Mouse (Mus musculus): Measurements from ENCODE around the gene Prss27.

The Prss27 gene

DNA sequence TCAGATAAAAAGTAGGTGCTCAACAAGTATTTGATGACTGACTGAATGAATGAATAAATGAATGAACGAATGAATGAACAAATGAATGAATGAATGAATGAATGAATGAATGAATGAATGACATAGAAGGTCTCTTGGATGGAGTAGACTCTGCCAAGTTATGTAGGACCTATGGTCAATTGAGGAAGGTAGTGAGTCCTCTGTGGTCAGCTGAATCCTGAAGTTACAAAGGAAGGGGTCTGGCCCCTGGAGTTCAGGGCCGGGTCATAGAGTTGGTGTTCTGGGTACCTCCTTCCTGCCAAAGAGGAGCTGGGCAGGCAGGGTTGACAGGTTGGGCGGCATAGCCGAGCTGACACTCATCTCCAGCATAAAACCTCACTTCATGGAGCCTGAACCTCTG, at the start of gene Prss27:
Gene Prss27 (plus strand): TSS at position 301 of the 400 bp plus-strand sequence.
- DNase-seq (ENCODE audit: low spot score) = no peak

DNA sequence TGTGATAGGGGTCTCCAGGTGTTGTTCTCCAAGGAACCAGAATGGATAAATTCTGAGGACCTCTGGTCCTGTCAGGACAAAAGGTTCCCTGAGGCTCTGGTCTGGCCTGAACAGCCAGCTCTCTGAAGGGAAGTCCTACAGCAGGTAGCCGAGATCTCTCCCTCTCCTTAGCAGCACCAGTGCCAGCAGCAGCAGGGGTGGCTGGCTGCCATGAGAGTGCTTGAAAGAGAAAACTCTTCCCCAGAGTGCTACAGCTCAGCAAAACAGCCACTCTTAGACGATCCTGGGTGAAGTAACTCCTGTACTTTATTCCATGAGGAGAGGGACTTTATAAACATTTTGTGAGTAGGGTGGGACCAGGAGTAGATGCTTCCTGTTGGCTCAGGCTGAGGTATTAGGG, 48.1 kb upstream of the Prss27 start:
- DNase-seq (ENCODE audit: low spot score) = no peak

DNA sequence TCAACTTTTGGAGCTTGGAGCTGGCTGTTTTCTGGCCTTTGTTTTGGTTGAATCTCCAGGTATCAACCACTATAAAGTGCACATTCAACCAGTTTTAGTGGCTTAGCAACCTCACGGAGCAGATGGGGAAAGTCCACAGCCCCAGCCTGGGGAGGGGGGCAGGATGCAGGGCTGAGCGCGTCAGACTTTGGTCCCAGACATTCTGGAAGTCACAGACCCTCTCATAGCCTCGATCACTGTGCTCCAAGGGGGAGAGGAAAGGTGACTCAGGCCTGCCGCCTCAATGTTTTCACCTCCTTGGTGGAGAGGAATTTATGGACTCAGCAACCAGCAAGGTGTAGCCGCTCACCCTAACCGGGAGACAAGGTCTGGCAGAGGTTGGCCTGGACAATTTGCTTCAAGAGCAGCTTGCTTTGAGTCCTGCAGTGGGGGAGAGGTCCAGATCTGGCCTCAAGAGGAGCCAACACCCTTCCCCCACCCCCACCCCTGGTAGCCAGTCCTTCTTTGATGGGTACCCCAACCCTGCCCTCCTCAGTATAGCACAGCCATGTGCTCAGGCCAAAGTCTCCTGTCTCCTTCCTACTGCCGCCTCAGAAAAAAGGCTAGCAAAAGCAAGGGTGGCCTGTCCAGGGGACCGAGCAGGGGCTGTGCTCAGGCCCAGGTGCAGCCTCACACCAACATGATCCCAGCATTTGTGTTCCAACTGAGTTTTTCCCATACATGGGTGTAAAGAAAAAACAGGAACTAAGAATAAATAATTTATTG, 45.0 kb upstream of the Prss27 start:
- no peak for DNase-seq (ENCODE audit: low spot score)

DNA sequence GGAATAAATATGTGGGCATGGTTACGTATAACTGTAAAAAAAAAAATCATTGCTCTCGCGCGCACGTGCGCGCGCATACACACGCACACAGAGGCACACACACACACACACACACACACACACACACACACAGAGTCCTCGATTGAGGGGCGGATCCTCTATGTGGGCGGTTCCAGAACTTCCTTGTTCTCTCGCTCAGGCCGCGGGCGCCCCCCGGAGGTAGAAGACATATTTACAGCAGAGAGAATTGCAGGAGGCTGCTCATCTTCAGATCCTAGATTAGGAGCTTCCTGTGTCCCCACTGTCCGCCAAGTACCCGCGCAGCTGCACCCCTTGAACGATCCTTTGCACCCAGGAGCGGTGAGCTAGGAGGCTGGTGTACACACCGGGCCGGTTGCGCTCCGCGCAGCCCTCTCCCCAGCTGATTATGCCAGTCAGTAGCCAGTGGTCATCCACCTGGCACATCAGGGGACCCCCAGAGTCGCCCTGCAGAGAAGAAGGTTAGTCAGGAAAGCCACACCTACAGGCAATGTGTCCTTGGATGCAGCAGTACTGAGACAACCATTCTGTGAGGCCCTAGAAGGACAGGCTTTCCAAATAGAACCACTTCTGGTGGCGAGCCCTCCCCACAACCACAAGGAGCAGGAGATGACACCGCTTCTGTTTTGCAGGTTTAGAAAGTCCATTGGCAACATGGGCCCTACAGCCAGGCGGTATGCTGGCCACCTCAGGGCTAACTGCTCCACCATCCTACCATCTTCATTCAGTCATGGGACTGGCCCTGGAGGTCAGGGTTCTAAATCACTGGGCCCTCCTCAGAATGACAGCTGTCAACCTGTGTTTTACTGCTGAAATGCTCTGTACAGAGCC, 44.1 kb upstream of the Prss27 start:
- DNase-seq (ENCODE audit: low spot score) = peak; percentile 85

DNA sequence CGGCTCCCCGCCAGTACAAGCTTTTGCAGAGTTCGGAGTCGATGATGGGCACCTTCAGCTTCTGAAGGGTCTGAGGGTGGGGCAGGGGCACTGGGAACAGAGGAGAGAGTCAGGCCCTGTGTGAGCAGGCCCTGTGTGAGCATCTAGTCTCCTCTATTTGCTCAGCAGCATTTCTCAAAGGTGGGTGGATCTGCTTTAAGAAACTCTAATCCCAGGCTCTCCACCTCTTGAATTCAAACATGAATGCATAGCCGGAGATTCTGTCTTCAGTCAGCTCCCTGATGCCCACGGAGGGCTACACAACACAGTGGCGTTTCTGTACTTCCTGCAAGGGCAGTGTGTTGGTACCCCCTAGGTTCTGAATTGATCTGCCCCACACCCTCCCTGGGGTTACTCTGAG, 43.3 kb upstream of the Prss27 start:
- DNase-seq (ENCODE audit: low spot score) = no peak

DNA sequence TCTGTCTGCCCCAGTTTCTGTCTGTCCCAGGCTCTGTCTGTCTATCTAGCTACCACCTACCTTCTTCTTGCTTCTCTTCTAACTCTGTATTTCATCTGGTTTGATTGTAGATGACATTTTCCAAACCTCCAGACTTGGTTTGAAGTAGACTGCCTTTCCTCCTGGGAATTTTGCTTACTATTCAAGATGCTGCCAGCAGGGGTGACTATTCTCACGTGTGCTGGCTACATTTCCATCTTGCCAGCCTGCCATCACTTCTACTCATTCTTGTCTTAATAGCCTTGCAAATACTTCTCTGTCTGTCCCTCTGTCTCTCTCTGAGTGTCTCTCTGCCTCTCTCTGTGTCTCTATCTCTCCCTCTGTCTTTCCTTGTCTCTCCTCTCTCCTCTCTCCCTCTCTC, 42.5 kb upstream of the Prss27 start:
- DNase-seq (ENCODE audit: low spot score) = no peak

DNA sequence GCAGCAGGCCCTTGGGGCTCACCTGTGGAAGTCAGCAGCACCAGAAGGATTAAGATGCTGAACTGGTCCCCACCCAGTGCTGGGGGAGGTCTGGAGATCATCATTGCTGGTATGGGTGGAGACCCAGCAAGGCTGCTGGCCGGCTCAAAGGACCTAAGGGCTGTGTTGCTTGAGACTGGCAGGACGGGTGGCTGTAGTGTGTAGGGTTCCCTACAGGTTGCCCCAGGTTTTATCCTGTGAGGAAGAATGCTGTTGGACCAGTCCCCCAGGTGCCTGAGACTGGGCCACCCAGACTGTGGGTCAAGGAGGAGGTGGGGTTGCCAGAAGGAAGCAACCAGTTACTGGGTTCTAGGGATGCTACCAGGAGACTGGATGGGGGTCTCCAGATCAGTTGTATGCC, 40.0 kb upstream of the Prss27 start, which contains the start of gene Prss22:
Gene Prss22 (minus strand): TSS at position 200 of the 400 bp plus-strand sequence.
- DNase-seq (ENCODE audit: low spot score) = no peak

DNA sequence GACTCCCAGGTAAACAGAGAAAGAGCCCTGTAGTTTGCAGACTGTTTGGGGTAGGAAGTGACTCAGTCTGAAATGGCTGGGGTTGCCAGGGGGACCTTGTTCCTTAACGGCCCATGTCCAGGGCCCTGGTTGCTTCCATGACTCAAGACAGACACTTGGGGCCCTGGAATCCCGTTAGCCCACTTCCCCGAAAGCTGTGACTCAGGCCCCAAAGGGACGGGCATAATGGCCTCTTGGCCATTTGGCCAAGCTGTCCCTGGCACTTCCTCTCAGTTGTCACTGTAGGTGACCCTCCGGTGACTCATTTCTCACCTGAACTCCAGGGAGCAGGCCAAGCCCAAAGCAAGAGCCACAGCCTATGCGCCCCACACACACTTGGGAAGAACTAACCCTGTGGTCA, 39.6 kb upstream of the Prss27 start:
- DNase-seq (ENCODE audit: low spot score) = no peak

DNA sequence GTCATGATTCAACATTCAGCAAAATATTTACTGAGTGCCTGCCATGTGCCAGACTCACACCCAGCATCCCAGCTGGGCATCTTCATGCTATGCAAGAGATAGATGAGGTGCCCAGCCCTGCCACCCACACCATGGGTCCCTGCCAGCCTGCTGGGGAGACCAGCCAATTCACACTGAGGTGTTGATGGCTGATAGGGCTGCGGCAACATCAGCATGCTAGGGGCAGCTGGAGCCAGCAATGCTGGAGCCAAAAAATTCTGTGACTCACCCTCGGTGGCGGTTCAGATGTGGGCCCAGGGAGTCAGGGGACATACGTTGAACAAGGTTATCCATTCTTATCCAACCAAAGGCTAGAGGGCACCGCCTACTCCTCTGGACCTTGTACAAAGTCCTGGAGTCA, 37.5 kb upstream of the Prss27 start:
- no peak for DNase-seq (ENCODE audit: low spot score)

DNA sequence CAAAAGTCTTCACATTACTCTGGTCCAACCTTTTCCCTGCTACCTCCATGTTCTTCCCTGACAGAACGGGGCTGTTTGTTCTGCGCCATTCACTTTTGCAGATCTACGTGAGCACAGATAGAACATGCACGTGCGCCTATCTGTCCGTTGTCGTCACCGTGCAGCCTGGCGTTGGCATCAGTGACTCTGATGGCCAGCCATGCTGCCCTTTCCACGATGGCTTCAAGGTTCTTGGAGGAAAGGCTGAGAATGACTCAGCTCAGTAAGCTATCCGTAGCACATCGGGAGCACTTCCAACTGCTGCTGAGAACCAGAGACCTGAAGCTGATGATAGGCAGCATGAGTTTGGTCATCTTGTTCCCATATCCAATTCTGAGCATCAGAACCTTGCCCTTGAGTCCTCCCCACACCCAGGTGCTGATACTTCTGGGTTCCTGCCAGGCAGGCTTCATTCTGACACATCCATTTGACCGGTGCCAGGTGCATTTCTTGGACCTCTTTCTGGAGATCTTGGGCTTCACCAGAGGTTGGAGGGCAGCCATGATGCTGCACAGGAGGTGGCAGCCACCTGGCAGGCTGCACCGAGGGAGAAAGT, 33.8 kb upstream of the Prss27 start:
- no peak for DNase-seq (ENCODE audit: low spot score)

DNA sequence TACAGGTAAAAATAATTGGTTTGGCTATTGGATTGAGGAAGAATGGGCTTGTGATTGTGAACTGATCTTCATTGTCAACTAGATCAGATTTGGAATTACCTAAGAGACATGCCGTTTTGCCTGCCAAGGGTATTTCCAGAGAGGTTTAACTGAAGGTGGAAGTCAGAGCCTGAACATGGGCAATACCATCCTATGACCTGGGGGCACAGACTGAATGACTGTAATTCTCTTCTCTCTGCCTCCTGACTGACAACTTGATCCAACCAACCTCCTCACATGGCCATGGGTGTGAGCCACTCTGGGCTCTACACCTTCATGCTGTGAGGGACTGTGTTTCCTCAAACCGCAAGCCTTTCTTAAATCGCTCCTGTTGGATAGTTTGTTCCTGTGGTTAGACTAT, 32.9 kb upstream of the Prss27 start:
- no peak for DNase-seq (ENCODE audit: low spot score)

DNA sequence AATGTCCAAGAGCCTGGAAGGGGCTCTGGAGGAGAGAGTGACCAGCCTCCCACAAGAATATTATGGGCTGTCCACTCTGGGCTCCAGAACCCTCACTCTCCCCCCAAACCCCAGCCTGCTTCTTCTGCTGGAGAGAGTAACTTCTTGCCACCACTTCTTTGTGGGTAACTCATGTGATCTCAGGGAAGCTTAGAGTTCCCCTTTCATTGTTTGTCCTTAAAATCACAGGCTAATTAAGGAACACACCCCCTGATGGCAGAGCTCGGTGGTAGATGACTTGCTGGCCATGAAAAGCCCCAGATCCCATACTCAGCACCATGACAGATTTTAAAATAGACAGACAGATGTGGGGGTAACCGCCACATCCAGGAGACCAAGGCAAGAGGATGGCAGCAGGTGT, 31.0 kb upstream of the Prss27 start:
- no peak for DNase-seq (ENCODE audit: low spot score)

DNA sequence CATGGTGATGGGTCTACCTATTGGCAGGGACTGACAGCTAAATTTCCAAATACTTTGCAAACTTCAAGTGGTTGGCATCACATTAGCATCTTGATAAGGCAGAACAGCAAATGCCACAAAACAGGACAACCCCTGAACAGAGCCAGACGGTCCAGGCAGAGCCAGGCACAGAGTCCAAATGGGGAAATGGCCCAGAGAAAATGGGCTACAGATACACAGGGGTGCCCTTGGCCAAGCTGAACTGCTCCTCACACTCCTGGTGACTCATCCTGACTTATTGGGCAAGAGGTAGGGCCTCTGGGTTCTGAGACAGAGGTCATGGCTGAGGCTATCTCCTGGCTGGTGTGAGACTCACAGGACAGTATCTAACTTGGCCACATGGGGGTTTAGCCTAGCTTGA, 30.6 kb upstream of the Prss27 start:
- no peak for DNase-seq (ENCODE audit: low spot score)

DNA sequence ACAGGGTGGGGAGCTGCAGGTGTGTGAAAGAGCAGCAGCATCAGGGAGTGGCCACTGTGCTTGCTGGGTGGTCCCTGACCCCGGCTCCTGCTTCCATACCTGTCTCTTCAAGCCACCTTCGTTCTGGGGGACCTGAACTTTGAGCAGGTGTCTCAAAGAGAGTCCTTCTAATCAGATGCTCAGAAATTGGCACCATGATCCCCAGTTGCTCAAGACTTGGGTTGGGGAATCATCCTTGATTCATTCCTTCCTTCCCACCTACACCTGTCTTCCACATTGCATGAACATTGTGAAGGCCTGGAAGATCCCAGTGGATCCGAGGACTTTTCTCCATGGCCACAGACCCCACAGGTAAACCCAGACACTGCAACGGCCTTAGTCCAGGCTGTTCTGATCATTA, 29.8 kb upstream of the Prss27 start:
- DNase-seq (ENCODE audit: low spot score) = no peak

DNA sequence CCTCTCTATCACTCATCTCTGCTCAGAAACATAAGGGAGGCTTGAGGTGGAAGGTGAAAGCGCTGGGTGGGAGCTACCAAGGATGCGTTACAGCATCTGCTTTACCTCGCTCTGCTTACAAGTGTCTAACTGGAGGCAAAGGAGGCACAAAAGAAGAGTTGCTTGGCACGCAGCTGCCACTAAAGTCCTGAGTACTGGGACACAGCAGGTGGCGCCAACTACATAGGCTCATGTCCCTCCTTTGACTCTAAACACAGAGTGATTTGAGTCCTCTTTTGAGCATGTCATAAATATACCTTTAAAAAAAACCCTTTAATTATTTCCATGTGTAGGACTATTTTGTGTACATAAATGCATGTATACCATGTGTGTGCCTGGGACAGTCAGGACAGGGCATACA, 28.3 kb upstream of the Prss27 start:
- DNase-seq (ENCODE audit: low spot score) = no peak

DNA sequence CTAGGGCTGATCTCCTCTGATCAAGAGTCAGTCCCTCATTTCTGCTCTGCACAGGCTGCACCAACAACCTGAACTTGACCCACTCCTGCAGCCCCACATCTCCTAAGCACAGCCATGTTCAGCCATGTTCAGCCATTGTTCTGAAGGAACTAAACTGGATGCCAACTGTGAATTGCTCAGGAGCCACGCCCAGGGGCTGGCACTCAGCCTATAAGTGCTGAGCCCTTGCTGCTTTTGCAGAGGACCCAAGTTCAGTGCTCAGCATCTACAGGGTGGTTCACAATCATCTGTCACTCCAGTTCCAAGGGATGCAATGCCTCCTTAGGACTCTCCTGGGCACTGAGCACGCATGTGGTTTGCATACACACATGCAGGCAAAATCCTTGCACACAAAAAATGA, 25.0 kb upstream of the Prss27 start:
- DNase-seq (ENCODE audit: low spot score) = no peak

DNA sequence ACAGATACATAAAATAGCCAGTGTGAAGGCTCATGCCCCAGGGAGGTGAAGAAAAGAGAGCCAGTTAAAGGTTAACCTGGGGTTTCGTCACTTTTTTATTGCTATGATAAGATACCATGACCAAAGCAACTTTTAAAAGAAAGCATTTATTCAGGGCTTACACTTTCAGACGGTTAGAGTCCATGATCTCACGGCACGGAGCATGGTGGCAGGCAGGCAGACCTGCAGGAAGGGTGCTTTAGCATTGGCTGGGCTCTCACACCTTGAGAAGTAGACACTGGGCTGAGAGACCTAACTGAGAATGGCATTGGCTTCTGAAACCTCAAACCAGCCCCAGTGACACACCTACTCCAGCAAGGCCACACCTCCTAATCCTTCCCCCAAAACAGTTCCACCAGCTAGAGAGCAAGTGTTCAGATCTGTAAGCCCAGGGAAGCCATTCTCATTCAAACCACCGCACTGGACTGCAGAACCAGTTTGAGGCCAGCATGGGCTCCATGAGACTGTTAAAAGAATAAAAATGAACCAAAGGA, 23.4 kb upstream of the Prss27 start:
- DNase-seq (ENCODE audit: low spot score) = no peak

DNA sequence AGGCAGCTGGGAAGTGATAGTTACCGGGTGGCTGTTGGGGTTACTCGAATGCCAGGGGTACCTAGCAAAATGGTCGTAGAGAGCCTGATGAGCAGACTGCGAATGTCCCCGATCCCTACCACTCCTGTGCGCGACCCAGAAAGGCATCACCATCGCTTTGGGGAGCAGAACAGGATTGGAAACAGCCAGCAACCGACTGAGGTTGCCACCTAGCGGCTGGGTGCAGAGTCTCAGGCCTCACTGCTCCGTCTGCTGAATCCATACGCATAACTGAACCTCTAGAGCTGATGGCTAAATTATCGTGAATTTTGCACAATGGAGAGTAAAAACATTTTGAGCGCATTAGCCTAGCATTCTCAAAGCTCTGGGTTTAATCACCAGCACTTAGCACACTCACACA, 22.2 kb upstream of the Prss27 start:
- peak; percentile 33 for DNase-seq (ENCODE audit: low spot score)

DNA sequence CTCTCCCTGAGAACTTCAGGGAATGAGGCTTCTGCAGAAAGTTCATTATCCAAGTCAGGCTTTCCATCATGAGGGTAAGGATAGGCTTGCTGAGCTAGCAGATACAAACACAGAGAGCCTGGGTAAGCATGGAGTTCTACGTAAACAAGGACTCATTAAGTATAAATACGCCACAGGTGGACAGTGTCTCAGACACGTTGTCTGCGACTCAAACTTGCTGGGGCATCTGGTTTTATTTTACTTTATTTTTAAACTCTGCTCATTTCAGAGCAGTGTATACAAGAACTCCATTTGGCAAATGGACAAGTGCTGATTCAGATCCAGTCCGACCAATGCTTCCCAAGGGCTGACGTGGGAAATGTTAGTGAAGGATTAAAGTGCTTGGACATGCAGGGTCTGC, 17.2 kb upstream of the Prss27 start:
- no peak for DNase-seq (ENCODE audit: low spot score)

DNA sequence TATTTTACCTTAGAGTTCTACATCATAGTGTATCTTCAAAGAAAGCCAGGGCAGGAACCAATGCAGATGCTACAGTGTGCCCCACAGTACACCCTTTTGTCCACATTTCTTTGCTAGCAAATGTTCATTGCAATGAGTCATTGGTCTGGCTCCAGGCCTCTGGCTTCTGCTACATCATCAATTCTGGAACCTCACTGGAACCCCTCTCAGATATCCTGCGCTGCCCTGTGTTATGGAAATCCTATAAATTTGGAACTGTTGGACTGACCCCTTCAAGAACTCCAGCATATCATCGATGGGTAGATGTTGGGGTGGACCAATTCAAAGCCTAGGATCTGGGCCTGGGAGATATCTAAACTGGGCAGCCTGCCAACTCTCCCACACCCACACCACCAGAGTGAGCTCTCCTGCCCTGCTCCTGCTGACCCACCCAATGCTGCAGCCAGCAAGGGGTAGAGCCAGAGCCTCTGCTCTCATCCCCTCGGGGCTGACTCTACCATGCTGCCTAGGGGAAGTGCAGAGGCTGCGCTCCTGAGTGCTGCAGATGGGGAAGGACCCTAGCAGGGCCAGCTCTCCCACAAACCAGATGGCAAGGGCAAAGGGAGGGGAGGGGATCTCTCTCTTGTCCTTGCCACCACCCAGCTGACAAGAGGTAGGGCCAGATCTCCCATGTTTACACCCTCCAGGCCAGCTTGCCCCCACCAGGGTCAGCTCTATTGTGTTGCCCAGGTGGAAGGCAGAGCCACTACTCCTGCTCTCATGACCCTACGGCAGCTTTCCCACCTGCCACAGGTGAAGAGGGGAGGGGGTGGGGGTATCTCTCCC, 16.4 kb upstream of the Prss27 start:
- DNase-seq (ENCODE audit: low spot score) = no peak

DNA sequence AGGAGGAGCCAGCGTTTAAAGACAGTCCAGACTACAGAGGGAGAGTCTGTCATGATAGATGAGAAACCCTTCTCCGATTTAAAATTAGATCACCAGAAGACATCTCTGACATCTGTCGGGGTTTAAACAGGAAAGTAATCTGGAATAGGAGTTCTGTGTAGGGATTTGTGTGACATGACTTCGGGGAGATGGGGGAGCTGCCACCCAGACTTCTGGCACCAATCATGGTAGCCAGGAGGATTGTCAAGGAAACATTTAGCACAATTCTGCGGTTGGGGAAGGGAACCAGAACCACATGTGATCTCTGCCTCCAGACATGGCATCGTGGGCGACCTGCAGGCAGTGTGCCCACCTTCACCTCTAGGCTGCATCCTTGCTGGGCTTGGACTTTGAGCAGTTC, 8.5 kb upstream of the Prss27 start:
- no peak for DNase-seq (ENCODE audit: low spot score)

DNA sequence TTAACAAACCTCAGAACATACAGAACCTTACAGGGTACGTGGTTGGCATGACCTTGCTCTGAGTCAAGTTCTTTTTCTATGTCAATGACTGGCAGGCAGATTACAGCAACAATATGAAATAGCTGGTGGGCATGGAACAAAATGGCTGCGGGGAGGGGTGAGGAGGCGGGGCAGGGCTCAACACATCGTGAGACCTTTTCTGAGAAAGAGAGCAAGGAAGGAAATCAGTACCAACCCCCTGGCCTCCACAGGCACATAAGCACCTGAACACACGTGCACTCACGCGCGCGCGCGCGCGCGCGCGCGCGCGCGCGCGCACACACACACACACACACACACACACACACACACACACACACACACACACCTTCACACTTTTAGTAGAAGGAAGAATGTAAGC, 7.4 kb upstream of the Prss27 start:
- DNase-seq (ENCODE audit: low spot score) = no peak
